Mouse (Mus musculus) liver, postnatal 0 days (tissue): ENCODE measurements around the gene Wdr92. TPM values are rescaled to one million over a fixed set of nuclear protein-coding genes. Genes with fewer than 3 reads are reported as not detected.
A peak's percentile ranks its signal among the peaks of the same experiment; 100 is the strongest.

Experiments
- ATAC-seq: fragments of 200-750 bp; cut with Nextera tagmentation; 2 replicates; pipeline ENCODE4 v1.8.0; 2017; ENCODE audit warnings: mild to moderate bottlenecking, moderate library complexity
- DNase-seq: peaks from one replicate; pipeline ENCODE4 v3.0.0-alpha.2; 2016
- H3K27ac ChIP-seq: fragments of 300-500 bp; sonication (generic); 2 replicates; pipeline ENCODE4 v1.5.1; 2014; ENCODE audit warnings: antibody characterized with exemption, moderate library complexity, mild to moderate bottlenecking, low read depth
- H3K27me3 ChIP-seq: fragments of 300-500 bp; sonication (generic); 2 replicates; pipeline ENCODE4 v1.6.1; 2014; ENCODE audit warnings: low read length, control low read depth, mixed read lengths; ENCODE audit not compliant: insufficient read depth
- H3K36me3 ChIP-seq: fragments of 300-500 bp; sonication (generic); replicated peaks from 2 replicates; pipeline ENCODE4 v1.6.1; 2014; ENCODE audit warnings: mild to moderate bottlenecking, control low read depth, low read length, moderate library complexity, mixed read lengths; ENCODE audit not compliant: insufficient read depth
- H3K4me1 ChIP-seq: fragments of 300-500 bp; sonication (generic); 2 replicates; pipeline ENCODE4 v1.6.1; 2014; ENCODE audit warnings: antibody characterized with exemption, mild to moderate bottlenecking, control low read depth; ENCODE audit not compliant: insufficient read depth
- H3K4me2 ChIP-seq: fragments of 300-500 bp; sonication (generic); 2 replicates; pipeline ENCODE4 v1.6.1; 2014; ENCODE audit warnings: low read depth, mild to moderate bottlenecking, low read length, moderate library complexity, mixed read lengths
- H3K4me3 ChIP-seq: fragments of 300-500 bp; sonication (generic); 2 replicates; pipeline ENCODE4 v1.5.1; 2014; ENCODE audit warnings: low read depth, low read length
- H3K9ac ChIP-seq: fragments of 300-500 bp; sonication (generic); replicated peaks from 2 replicates; pipeline ENCODE4 v1.6.1; 2014; ENCODE audit warnings: mild to moderate bottlenecking, moderate library complexity
- H3K9me3 ChIP-seq: fragments of 300-500 bp; sonication (generic); 2 replicates; pipeline ENCODE4 v1.6.1; 2016; ENCODE audit warnings: mild to moderate bottlenecking, control low read depth, low read length, mixed read lengths
- CTCF ChIP-seq: sonication (generic); IDR thresholded peaks from 2 replicates; pipeline ENCODE4 v1.5.1; 2016; ENCODE audit warnings: antibody characterized with exemption, low read depth
- EP300 ChIP-seq: IDR thresholded peaks from 2 replicates; pipeline ENCODE4 v1.6.1; 2016; ENCODE audit warnings: antibody characterized with exemption, low read depth, mild to moderate bottlenecking
- WGBS: fragments of 180-500 bp; shearing (Covaris S2); extraction: QIAGEN DNeasy Blood & Tissue Kit; methylation state at CpG from one replicate; pipeline ENCODE4 v1.1.7; 2014; ENCODE audit not compliant: insufficient replicate concordance; 5-methylcytosine and 5-hydroxymethylcytosine counted together
- polyA plus RNA-seq: library from polyadenylated mRNA; unstranded; fragments of >200 nt; fragmentation: Nextera tagmentation; extraction: Ambion mirVana; gene quantifications from 2 replicates; pipeline ENCODE4 v1.2.1, GENCODE M21; 2015

Wdr92 gene
- polyA plus RNA-seq: 8.5 and 8.8 TPM in 2 replicates

- ATAC-seq (no peak), DNase-seq (no peak)
- 83% methylated on average over 3 of the region's 3 CpGs for WGBS
- H3K27ac ChIP-seq: no peak within 1 kb of the TSS
- no peak within 1 kb of the TSS for H3K4me3 ChIP-seq
- TF ChIP-seq EP300 (no peak), CTCF (no peak)
- no peak within 1 kb of the TSS for H3K9ac ChIP-seq
- no peaks in the 10 kb centered on the region for H3K9me3 ChIP-seq
- peaks cover 8% of the 10 kb centered on the region for H3K4me1 ChIP-seq
- no peaks in the 10 kb centered on the region for H3K36me3 ChIP-seq
- no peaks in the 10 kb centered on the region for H3K27me3 ChIP-seq
- no peak within 1 kb of the TSS for H3K4me2 ChIP-seq
These were observed at the start of gene Wdr92 for GRCm38 (mm10) chr11:17181807-17182206. Wdr92 (plus strand) TSS chr11:17182107.

GRCm38 (mm10) chr11:17135638-17136037 lies 46.3 kb upstream of the Wdr92 start:
- H3K27ac ChIP-seq: no peak overlapping the region
- no peaks in the 10 kb centered on the region for H3K27me3 ChIP-seq
- 51% methylated on average over 6 of the region's 6 CpGs for WGBS
- ATAC-seq (no peak), DNase-seq (no peak)
- H3K9me3 ChIP-seq: no peaks in the 10 kb centered on the region
- TF ChIP-seq EP300 (no peak), CTCF (no peak)
- H3K36me3 ChIP-seq: no peaks in the 10 kb centered on the region
- no peaks in the 10 kb centered on the region for H3K4me1 ChIP-seq
- no peak overlapping the region for H3K9ac ChIP-seq
- no peak overlapping the region for H3K4me3 ChIP-seq
- H3K4me2 ChIP-seq: no peak overlapping the region

- H3K9ac ChIP-seq: no peak overlapping the region
- H3K4me2 ChIP-seq: no peak overlapping the region
- ATAC-seq: no peak
- H3K4me1 ChIP-seq: no peaks in the 10 kb centered on the region
- H3K27ac ChIP-seq: no peak overlapping the region
- H3K9me3 ChIP-seq: no peaks in the 10 kb centered on the region
- no peak for DNase-seq
- no peaks in the 10 kb centered on the region for H3K27me3 ChIP-seq
- TF ChIP-seq CTCF (no peak), EP300 (no peak)
- no peaks in the 10 kb centered on the region for H3K36me3 ChIP-seq
- no peak overlapping the region for H3K4me3 ChIP-seq
- 64% methylated on average over 6 of the region's 6 CpGs for WGBS
These were observed 43.4 kb upstream of the Wdr92 start for GRCm38 (mm10) chr11:17138306-17139033.

DNA sequence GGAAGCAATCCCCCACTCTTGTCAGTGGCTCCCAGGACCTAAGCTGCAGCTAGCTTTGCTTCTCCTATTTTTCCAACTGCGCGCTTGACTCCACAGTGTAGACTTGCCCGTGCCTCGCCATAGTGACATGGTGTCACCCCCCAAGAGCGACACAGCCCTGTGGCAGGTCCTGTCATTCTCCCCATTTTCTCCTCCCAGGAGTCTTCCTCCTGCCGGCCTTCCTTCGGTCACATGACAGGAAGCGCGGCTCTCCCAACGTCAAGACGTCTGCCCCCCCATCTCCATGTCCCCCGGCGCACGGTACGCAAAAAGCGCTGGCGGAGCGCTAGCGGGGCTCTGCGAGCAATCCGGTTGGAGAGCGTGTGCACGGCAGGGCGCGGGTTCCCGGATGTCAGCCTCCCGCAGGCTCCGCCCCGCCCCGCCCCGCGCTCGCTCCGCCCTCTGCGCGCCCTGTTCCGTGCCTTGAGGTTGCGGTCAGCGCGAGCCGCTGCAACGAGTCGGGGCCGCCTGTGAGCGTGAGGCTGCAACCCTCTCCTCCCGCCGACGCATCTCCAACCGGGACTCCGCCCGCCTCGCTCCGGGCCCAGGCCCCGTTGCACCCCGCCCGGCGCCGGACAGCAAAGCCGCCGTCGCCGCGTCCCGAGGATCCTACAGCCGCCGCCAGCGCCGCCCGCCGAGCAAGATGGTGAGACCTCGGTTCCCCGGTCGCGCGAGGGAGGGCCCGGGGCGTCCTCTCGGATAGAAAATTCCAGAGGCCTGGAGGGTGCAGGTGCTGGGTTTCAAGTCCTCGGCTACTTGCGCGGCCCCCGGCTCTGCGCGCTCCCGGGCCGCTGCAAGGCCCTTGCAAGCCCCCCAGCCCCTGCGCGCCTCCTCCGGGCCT lies 22.8 kb upstream of the Wdr92 start, which contains the start of gene Ppp3r1:
Gene Ppp3r1, plus strand, starts transcription at position 406 of the 880 bp plus-strand sequence.
- WGBS: 1% methylated on average over 60 of the region's 89 CpGs
- ATAC-seq: peak; percentile 96
- no peaks in the 10 kb centered on the region for H3K27me3 ChIP-seq

DNA sequence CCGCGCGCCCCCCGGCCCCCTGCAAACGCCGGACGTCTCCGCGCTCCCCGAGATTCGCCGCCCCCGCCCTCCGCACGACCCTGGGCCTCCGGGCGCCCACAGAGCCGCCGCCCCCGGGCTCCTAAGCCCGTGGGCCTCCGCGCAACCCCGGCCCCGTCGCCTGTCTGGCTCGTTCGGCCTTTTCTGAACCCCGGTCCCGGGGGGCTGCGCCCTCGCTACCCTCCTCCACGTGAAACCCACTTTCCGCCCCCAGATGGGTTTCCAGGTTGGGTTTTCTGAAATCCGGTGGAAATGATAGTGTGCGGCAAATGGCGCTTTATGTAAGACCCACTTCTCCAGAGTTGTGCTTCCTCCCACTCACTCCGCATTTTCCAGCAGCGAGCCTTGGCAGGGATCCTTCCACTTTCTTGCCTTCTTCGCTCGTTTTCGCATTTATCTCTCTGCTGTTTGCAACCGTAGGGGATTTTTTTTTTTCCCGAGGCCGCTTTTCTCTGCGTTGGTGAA lies 22.1 kb upstream of the Wdr92 start:
- Histone ChIP-seq H3K4me3 (peak overlapping the region; percentile 94), H3K4me1 (peaks cover 22% of the 10 kb centered on the region), H3K27ac (peak overlapping the region; percentile 96), H3K36me3 (no peaks in the 10 kb centered on the region), H3K27me3 (no peaks in the 10 kb centered on the region), H3K9ac (peak overlapping the region; percentile 96), H3K9me3 (no peaks in the 10 kb centered on the region), H3K4me2 (peak overlapping the region; percentile 88)
- WGBS: 8% methylated on average over 40 of the region's 46 CpGs
- ATAC-seq (peak; percentile 28), DNase-seq (peak; percentile 63)
- TF ChIP-seq CTCF (no peak), EP300 (no peak)

More for the DNA sequence above, 22.8 kb upstream of the Wdr92 start, which contains the start of gene Ppp3r1:
- peak within 1 kb of the TSS; percentile 96 for H3K27ac ChIP-seq
- DNase-seq: peak; percentile 97
- H3K9me3 ChIP-seq: no peaks in the 10 kb centered on the region
- no peaks in the 10 kb centered on the region for H3K36me3 ChIP-seq
- peaks cover 20% of the 10 kb centered on the region for H3K4me1 ChIP-seq
- peak within 1 kb of the TSS; percentile 94 for H3K4me3 ChIP-seq
- peak within 1 kb of the TSS; percentile 96 for H3K9ac ChIP-seq
- TF ChIP-seq EP300 (0 out of 2 replicates have a peak, but pooled peaks have one; percentile 14), CTCF (no peak)
- peak within 1 kb of the TSS; percentile 88 for H3K4me2 ChIP-seq

DNA sequence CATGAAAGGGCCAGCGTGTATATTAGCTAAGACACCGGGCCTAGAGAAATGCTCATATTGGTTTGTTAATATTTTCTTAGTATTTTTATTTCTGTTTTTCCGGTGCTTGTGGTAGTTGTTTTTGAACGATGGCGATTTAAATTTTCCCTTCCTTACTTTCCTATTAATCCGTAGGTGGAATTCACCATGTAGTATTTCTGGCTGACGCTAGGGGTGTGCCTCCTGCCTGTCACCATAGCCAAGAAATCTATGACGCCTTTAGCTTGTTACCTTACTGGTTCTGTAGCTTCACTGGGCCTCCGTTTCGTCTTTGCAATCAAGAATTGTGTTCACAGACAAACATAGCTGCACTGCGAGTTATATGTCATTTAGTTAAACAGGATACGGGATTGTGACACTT lies 21.7 kb upstream of the Wdr92 start:
- Histone ChIP-seq H3K4me1 (peaks cover 24% of the 10 kb centered on the region), H3K4me3 (peak overlapping the region; percentile 94), H3K36me3 (no peaks in the 10 kb centered on the region), H3K27me3 (no peaks in the 10 kb centered on the region), H3K27ac (peak overlapping the region; percentile 96), H3K9me3 (no peaks in the 10 kb centered on the region), H3K9ac (peak overlapping the region; percentile 96), H3K4me2 (peak overlapping the region; percentile 88)
- peak; percentile 53 for DNase-seq
- no peak for ATAC-seq
- TF ChIP-seq CTCF (peak; percentile 81), EP300 (0 out of 2 replicates have a peak, but pooled peaks have one; percentile 57)
- WGBS: under 1% methylated on average over 12 of the region's 12 CpGs
